Mouse (Mus musculus) left cerebral cortex, adult 2 months (tissue): ENCODE measurements around the gene Pagr1b. TPM values are rescaled to one million over a fixed set of nuclear protein-coding genes. Genes with fewer than 3 reads are reported as not detected.

ENCODE experiments used
- DNase-seq, 2 experiments: peaks; one replicate each; pipeline ENCODE4 v3.0.0; 2021 to 2022; ENCODE audit warnings: low spot score in 2 of 2, mixed read lengths in 1 of 2; ENCODE audit errors: extremely low spot score in 1 of 2
- H3K27ac ChIP-seq: fragments of 200-600 bp; 2 replicates; pipeline ENCODE4 v1.8.1; 2022
- H3K4me3 ChIP-seq: fragments of 200-600 bp; 2 replicates; pipeline ENCODE4 v1.8.1; 2022
- CTCF ChIP-seq: fragments of 200-600 bp; IDR thresholded peaks from 2 replicates; pipeline ENCODE4 v1.8.1; 2022; ENCODE audit warnings: antibody characterized with exemption, mild to moderate bottlenecking, moderate library complexity
- intact Hi-C: fragments of 180-260 bp; cut with DNase I; formaldehyde crosslinking; loops from one replicate; pipeline ENCODE4 v1.15.1; 2025
- total RNA-seq, 2 experiments: library from RNA; stranded (reverse); gene quantifications; 2 replicates each; pipeline ENCODE4 v1.2.3; 2021

The Pagr1b gene
- total RNA-seq, 2 experiments from 2014 or later = 1.2 TPM; not detected in 1

- Histone ChIP-seq H3K4me3 (no peak overlapping the region), H3K27ac (peak overlapping the region; percentile 45)
- DNase-seq = peak in 1 of 2 experiments; percentile 49
- intact Hi-C loops = loop anchor here (1.0 kb wide), 2 partner anchors 23 to 127 kb away; no protein-coding TSS in a partner anchor
- TF ChIP-seq CTCF = no peak; the same call in 1 of the 2 replicates
These were observed 31.4 kb downstream of the Pagr1b start for GRCm38 (mm10) chr7:126984667-126985444.

GRCm38 (mm10) chr7:126983113-126983512 is 33.2 kb downstream of the Pagr1b start:
- Histone ChIP-seq H3K27ac (peak overlapping the region; percentile 28; the same call in 1 of the 2 replicates), H3K4me3 (no peak overlapping the region)
- TF ChIP-seq CTCF = no peak
- no peak for DNase-seq
- intact Hi-C loops = no loop called here

GRCm38 (mm10) chr7:126982054-126982453 is 34.2 kb downstream of the Pagr1b start:
- no peak for TF ChIP-seq CTCF
- no peak overlapping the region for H3K27ac ChIP-seq
- no peak for DNase-seq
- intact Hi-C loops = no loop called here
- H3K4me3 ChIP-seq = no peak overlapping the region

- DNase-seq = no peak
- Histone ChIP-seq H3K27ac (no peak overlapping the region), H3K4me3 (no peak overlapping the region)
- intact Hi-C loops = no loop called here
- TF ChIP-seq CTCF = no peak
These were observed 34.7 kb downstream of the Pagr1b start for GRCm38 (mm10) chr7:126981601-126982000.

- no peak overlapping the region for H3K27ac ChIP-seq
- no peak overlapping the region for H3K4me3 ChIP-seq
- intact Hi-C loops = no loop called here
- no peak for DNase-seq
- no peak for TF ChIP-seq CTCF
These were observed 37.4 kb downstream of the Pagr1b start for GRCm38 (mm10) chr7:126978841-126979240.

GRCm38 (mm10) chr7:126976878-126977459 is 39.3 kb downstream of the Pagr1b start:
- Histone ChIP-seq H3K4me3 (peak overlapping the region; percentile 99), H3K27ac (peak overlapping the region; percentile 100)
- TF ChIP-seq CTCF = no peak
- intact Hi-C loops = loop anchor here (1.0 to 2.0 kb wide), 2 partner anchors 40 to 50 kb away; partner anchors contain the start of genes Maz, Pagr1a and Pagr1b
- DNase-seq = no peak

GRCm38 (mm10) chr7:126975950-126976866 is 40.1 kb downstream of the Pagr1b start, which contains the start of gene Cdiptos:
TSS of gene Cdiptos (minus strand) at chr7:126976098.
- peak; percentile 94 to 96 for DNase-seq
- intact Hi-C loops = loop anchor here (1.0 to 2.0 kb wide), 2 partner anchors 41 to 51 kb away; partner anchors contain the start of genes Maz, Pagr1a and Pagr1b
- Histone ChIP-seq H3K27ac (peak within 1 kb of the TSS; percentile 100), H3K4me3 (peak within 1 kb of the TSS; percentile 99)
- peak; percentile 99 for TF ChIP-seq CTCF

- no peak for TF ChIP-seq CTCF
- no peak for DNase-seq
- Histone ChIP-seq H3K27ac (peak within 1 kb of the TSS; percentile 100), H3K4me3 (peak within 1 kb of the TSS; percentile 99)
- intact Hi-C loops = no loop called here
These were observed 40.6 kb downstream of the Pagr1b start, which contains the start of gene Cdipt for GRCm38 (mm10) chr7:126975893-126975949. TSS of gene Cdipt (plus strand) at chr7:126975914.

- no peak for TF ChIP-seq CTCF
- H3K27ac ChIP-seq = peak overlapping the region; percentile 100
- intact Hi-C loops = no loop called here
- DNase-seq = no peak
- H3K4me3 ChIP-seq = peak overlapping the region; percentile 7; the same call in 1 of the 2 replicates
These were observed 40.8 kb downstream of the Pagr1b start for GRCm38 (mm10) chr7:126975493-126975892.

GRCm38 (mm10) chr7:126967361-126967760 is 48.9 kb downstream of the Pagr1b start:
- Histone ChIP-seq H3K4me3 (no peak overlapping the region), H3K27ac (no peak overlapping the region)
- intact Hi-C loops = no loop called here
- no peak for TF ChIP-seq CTCF
- DNase-seq = no peak

- H3K27ac ChIP-seq = no peak overlapping the region
- TF ChIP-seq CTCF = no peak
- DNase-seq = no peak
- intact Hi-C loops = no loop called here
- no peak overlapping the region for H3K4me3 ChIP-seq
These were observed 50.7 kb downstream of the Pagr1b start for GRCm38 (mm10) chr7:126965568-126965967.
